Mouse (Mus musculus) liver (tissue): Measurements from ENCODE around the gene Hint3.

Experiments
- DNase-seq: peaks from one replicate; pipeline ENCODE4 v3.0.0-alpha.2; 2020; ENCODE audit warnings: mixed read lengths

Hint3 gene

DNA sequence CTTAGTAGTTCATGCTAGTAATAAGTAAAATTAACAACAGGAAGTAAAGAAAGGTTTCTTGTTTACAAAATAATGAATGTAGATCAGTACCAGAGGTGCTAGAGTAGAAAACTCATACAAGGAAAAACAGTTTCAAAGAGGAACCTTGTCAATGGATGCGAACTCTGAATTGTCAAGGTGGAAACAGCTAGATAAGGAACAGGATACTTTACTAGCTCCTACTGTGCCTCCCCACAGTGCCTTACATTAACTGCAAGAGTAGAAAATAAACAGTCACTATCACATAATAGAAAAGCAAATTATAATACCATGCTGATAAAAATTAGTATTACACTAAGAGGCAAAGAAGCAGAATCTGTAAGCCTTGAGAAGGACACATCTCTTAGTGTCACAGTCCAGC, 43.7 kb downstream of the Hint3 start:
- DNase-seq = no peak

DNA sequence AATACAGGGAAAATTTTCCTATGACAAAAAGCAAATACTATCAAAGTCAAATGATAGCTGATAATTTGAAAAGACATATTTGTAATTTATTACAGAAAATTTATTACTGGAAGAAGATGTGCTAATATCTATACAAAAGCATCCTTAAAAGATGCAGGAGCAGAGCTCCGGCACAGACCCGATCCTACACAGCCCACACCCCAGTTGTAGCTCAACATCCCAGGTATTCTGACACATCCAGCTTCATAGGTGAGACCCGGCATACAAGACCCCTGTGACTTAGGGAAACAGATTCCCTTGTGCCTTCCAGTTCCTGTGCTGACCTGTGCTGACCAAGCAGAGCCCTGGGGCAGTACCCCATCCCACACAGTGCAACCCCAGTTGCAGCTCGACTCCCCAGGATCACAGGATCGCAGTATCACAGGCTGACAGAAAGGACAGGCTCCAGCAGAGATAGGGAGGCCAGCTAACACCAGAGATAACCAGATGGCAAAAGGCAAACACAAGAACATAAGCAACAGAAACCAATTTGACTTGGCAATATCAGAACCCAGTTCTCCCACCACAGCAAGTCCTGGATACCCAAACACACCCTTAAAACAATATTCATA, 51.7 kb downstream of the Hint3 start:
- DNase-seq = peak; percentile 57

DNA sequence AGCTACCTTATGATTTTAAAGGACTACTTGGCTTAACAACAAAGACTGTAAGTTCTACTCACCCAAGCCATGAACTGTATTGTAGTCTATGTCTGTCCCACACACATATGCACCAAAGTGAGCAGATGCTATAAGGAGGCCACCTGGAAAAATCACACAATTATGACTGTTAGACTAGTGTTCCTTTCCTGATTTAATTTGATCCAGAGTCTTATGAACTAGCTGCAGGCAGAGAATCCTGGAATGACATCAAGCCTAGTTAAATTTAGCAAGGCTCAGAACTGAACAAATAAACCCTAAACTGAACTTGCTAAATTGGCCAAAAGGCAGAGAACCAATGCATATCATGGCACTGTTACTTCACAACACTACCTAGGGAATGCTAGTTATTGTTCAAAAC, 63.1 kb downstream of the Hint3 start:
- no peak for DNase-seq

DNA sequence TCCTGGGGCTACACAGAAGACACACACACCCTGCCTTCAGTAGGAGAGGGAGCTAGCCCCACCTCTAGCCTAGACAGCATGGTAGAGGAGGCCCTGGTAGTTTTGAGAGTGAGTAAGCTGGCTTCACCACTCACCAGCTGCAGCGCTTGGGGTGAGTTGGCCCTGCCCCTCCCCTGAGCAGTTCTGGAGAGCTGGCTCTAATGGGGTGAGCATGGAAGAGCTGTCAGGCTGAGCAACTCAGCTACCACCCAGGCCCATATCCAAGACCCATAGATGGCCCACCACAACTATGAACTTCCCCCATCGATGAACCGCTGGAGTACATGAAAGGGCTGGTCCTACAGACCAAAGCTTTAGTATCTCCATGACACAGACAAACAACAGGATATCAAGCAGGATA, 64.8 kb downstream of the Hint3 start:
- no peak for DNase-seq
